Mouse (Mus musculus): ENCODE data around the gene Nudt8. TPM values are rescaled to one million over a fixed set of nuclear protein-coding genes. Genes with fewer than 3 reads are reported as not detected.

The Nudt8 gene
- polyA plus RNA-seq, 1 experiment: 0.73 TPM

- Histone ChIP-seq H3K4me1 (ENCODE audit: control insufficient read depth) (peaks cover 26% of the 10 kb centered on the region), H3K36me3 (ENCODE audit: control insufficient read depth) (peaks cover 2% of the 10 kb centered on the region; the same call in 1 of the 2 replicates), H3K4me3 (replicated peaks) (no peak overlapping the region), H3K9me3 (ENCODE audit: control insufficient read depth, low read length) (peaks cover 3% of the 10 kb centered on the region), H3K27me3 (ENCODE audit: control insufficient read depth) (no peaks in the 10 kb centered on the region)
- TF ChIP-seq GATA1 (IDR thresholded peaks at IDR 0.05; ENCODE audit: low read length) (no peak), TAL1 (IDR thresholded peaks at IDR 0.05; ENCODE audit: low read length) (no peak)
Measured at GRCm38 (mm10) chr19:3983527-3984200, 16.7 kb upstream of the Nudt8 start.

GRCm38 (mm10) chr19:3985261-3985681, 15.1 kb upstream of the Nudt8 start:
- Histone ChIP-seq H3K27me3 (ENCODE audit: control insufficient read depth) (no peaks in the 10 kb centered on the region), H3K36me3 (ENCODE audit: control insufficient read depth) (peaks cover 3% of the 10 kb centered on the region; the same call in 1 of the 2 replicates), H3K9me3 (ENCODE audit: control insufficient read depth, low read length) (peaks cover 6% of the 10 kb centered on the region), H3K4me1 (ENCODE audit: control insufficient read depth) (peaks cover 23% of the 10 kb centered on the region), H3K4me3 (replicated peaks) (no peak overlapping the region)
- TF ChIP-seq GATA1 (IDR thresholded peaks at IDR 0.05; ENCODE audit: low read length) (no peak), TAL1 (IDR thresholded peaks at IDR 0.05; ENCODE audit: low read length) (no peak)

DNA sequence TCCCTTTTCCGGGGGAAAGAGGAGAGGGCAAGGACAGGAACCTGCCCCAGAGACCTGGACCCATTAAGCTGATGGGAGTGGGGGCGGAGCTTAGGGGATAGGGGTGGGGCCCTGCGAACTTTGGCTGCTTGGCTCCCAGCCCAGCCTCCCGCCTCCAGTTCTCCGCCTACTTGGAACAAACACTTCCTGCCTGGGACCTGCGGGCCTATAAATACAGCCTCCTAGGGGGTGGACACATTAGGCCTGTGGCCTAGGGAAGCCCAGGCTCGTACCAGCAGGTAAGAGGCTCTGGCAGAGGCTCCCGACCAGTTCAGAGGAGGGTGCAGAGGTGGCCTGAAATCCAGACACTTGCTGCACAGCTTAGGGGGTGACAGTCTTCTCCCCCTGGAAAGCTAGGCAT, 14.0 kb upstream of the Nudt8 start, which contains the start of gene Acy3:
Gene Acy3 (plus strand): TSS at position 237 of the 400 bp plus-strand sequence.
- Histone ChIP-seq H3K4me1 (ENCODE audit: control insufficient read depth) (peaks cover 23% of the 10 kb centered on the region), H3K36me3 (ENCODE audit: control insufficient read depth) (peaks cover 3% of the 10 kb centered on the region; the same call in 1 of the 2 replicates), H3K9me3 (ENCODE audit: control insufficient read depth, low read length) (peaks cover 6% of the 10 kb centered on the region), H3K4me3 (replicated peaks) (no peak within 1 kb of the TSS), H3K27me3 (ENCODE audit: control insufficient read depth) (no peaks in the 10 kb centered on the region)
- TF ChIP-seq GATA1 (IDR thresholded peaks at IDR 0.05; ENCODE audit: low read length) (no peak), TAL1 (IDR thresholded peaks at IDR 0.05; ENCODE audit: low read length) (no peak)

- TF ChIP-seq TAL1 (IDR thresholded peaks at IDR 0.05; ENCODE audit: low read length): no peak
- no peak for TF ChIP-seq GATA1 (IDR thresholded peaks at IDR 0.05; ENCODE audit: low read length)
- peaks cover 23% of the 10 kb centered on the region for H3K4me1 ChIP-seq (ENCODE audit: control insufficient read depth)
- H3K36me3 ChIP-seq (ENCODE audit: control insufficient read depth): peaks cover 3% of the 10 kb centered on the region; the same call in 1 of the 2 replicates
- no peak overlapping the region for H3K4me3 ChIP-seq (replicated peaks)
- H3K9me3 ChIP-seq (ENCODE audit: control insufficient read depth, low read length): peaks cover 6% of the 10 kb centered on the region
- H3K27me3 ChIP-seq (ENCODE audit: control insufficient read depth): peaks cover 4% of the 10 kb centered on the region; the same call in 1 of the 2 replicates
Measured at GRCm38 (mm10) chr19:3988066-3988465, 12.3 kb upstream of the Nudt8 start.

DNA sequence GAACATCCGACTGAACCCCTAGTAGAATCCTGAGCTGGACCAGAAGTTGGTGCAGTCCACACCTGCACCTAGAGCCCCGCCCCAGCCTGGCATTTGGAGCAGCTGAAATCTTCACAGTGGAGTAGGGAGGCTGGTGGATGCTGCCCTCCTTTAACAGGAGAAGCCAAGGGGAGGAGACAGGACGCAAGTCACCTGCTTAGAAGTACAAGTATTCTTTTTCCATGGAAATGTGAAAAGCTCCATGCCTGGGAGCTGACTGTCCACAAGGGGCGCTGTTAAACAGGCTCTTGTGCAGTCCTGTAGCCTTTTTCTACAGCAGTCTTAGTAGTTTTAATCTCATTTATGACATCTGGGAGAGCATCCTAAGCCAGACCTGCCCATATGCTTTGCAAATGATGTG, 11.6 kb upstream of the Nudt8 start:
- Histone ChIP-seq H3K4me1 (ENCODE audit: control insufficient read depth) (peaks cover 23% of the 10 kb centered on the region), H3K4me3 (replicated peaks) (no peak overlapping the region), H3K9me3 (ENCODE audit: control insufficient read depth, low read length) (peaks cover 6% of the 10 kb centered on the region), H3K36me3 (ENCODE audit: control insufficient read depth) (peaks cover 3% of the 10 kb centered on the region; the same call in 1 of the 2 replicates), H3K27me3 (ENCODE audit: control insufficient read depth) (peaks cover 4% of the 10 kb centered on the region; the same call in 1 of the 2 replicates)
- TF ChIP-seq GATA1 (IDR thresholded peaks at IDR 0.05; ENCODE audit: low read length): no peak
- TF ChIP-seq TAL1 (IDR thresholded peaks at IDR 0.05; ENCODE audit: low read length): no peak

- Histone ChIP-seq H3K36me3 (ENCODE audit: control insufficient read depth) (peaks cover 3% of the 10 kb centered on the region; the same call in 1 of the 2 replicates), H3K9me3 (ENCODE audit: control insufficient read depth, low read length) (peaks cover 6% of the 10 kb centered on the region), H3K4me3 (replicated peaks) (no peak overlapping the region), H3K27me3 (ENCODE audit: control insufficient read depth) (peaks cover 4% of the 10 kb centered on the region; the same call in 1 of the 2 replicates), H3K4me1 (ENCODE audit: control insufficient read depth) (peaks cover 15% of the 10 kb centered on the region)
- no peak for TF ChIP-seq GATA1 (IDR thresholded peaks at IDR 0.05; ENCODE audit: low read length)
Measured at GRCm38 (mm10) chr19:3990804-3991203, 9.6 kb upstream of the Nudt8 start.

- H3K9me3 ChIP-seq (ENCODE audit: control insufficient read depth, low read length): peaks cover 6% of the 10 kb centered on the region
- H3K36me3 ChIP-seq (ENCODE audit: control insufficient read depth): peaks cover 3% of the 10 kb centered on the region; the same call in 1 of the 2 replicates
- peaks cover 4% of the 10 kb centered on the region; the same call in 1 of the 2 replicates for H3K27me3 ChIP-seq (ENCODE audit: control insufficient read depth)
- no peak for TF ChIP-seq TAL1 (IDR thresholded peaks at IDR 0.05; ENCODE audit: low read length)
- TF ChIP-seq GATA1 (IDR thresholded peaks at IDR 0.05; ENCODE audit: low read length): no peak
- peaks cover 9% of the 10 kb centered on the region; the same call in 1 of the 2 replicates for H3K4me1 ChIP-seq (ENCODE audit: control insufficient read depth)
- no peak overlapping the region for H3K4me3 ChIP-seq (replicated peaks)
Measured at GRCm38 (mm10) chr19:3991562-3991961, 8.8 kb upstream of the Nudt8 start.

GRCm38 (mm10) chr19:3991966-3992365, 8.4 kb upstream of the Nudt8 start:
- Histone ChIP-seq H3K36me3 (ENCODE audit: control insufficient read depth) (peaks cover 3% of the 10 kb centered on the region; the same call in 1 of the 2 replicates), H3K4me1 (ENCODE audit: control insufficient read depth) (peaks cover 5% of the 10 kb centered on the region; the same call in 1 of the 2 replicates), H3K27me3 (ENCODE audit: control insufficient read depth) (peaks cover 4% of the 10 kb centered on the region; the same call in 1 of the 2 replicates), H3K4me3 (replicated peaks) (no peak overlapping the region), H3K9me3 (ENCODE audit: control insufficient read depth, low read length) (peaks cover 6% of the 10 kb centered on the region)
- TF ChIP-seq TAL1 (IDR thresholded peaks at IDR 0.05; ENCODE audit: low read length) (no peak), GATA1 (IDR thresholded peaks at IDR 0.05; ENCODE audit: low read length) (no peak)

DNA sequence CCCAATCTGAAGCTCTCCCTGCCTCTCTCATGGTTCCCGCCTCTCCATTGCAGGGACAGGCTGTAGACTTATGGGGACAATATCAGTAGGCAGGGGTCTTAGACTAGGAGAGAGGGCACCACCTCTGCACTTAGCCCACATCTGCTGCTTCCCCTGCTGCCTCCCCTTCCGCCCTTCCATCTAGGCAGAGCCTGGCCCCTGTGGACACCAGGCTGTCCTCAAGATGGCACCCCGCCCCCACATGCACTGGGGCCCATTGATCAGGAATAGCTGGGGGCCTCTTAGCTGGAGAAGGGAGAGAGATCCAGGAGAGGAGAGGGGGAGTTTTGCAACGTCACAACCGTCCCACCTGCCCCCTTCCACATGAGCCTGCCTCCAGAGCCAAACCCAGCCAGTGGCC, 8.0 kb upstream of the Nudt8 start, which contains the start of gene Tbx10:
Gene Tbx10 (plus strand): TSS at position 337 of the 400 bp plus-strand sequence.
- Histone ChIP-seq H3K27me3 (ENCODE audit: control insufficient read depth) (peaks cover 4% of the 10 kb centered on the region; the same call in 1 of the 2 replicates), H3K4me1 (ENCODE audit: control insufficient read depth) (0 out of 2 replicates have a peak, but pooled peaks cover 3% of the 10 kb centered on the region), H3K4me3 (replicated peaks) (no peak within 1 kb of the TSS), H3K9me3 (ENCODE audit: control insufficient read depth, low read length) (peaks cover 6% of the 10 kb centered on the region), H3K36me3 (ENCODE audit: control insufficient read depth) (peaks cover 3% of the 10 kb centered on the region; the same call in 1 of the 2 replicates)
- TF ChIP-seq TAL1 (IDR thresholded peaks at IDR 0.05; ENCODE audit: low read length) (no peak), GATA1 (IDR thresholded peaks at IDR 0.05; ENCODE audit: low read length) (no peak)
